Mouse (Mus musculus) kidney, postnatal 4 days (tissue): ENCODE data around the gene Fam186b.

Experiments
- DNase-seq, 2 experiments: peaks; one replicate each; pipeline ENCODE4 v3.0.0; 2021; ENCODE audit warnings: mixed read lengths in 2 of 2

The Fam186b gene

GRCm38 (mm10) chr15:99295484-99295981 is at the start of gene Fam186b:
Fam186b (minus strand) TSS chr15:99295888.
- DNase-seq, result peak; percentile 65 to 71

GRCm38 (mm10) chr15:99344961-99345360 is 49.3 kb upstream of the Fam186b start:
- DNase-seq, result no peak

- no peak for DNase-seq
Measured at GRCm38 (mm10) chr15:99344148-99344870, 48.6 kb upstream of the Fam186b start.

- DNase-seq, result peak; percentile 49 to 61
Measured at GRCm38 (mm10) chr15:99343414-99344147, 47.9 kb upstream of the Fam186b start.

GRCm38 (mm10) chr15:99342194-99342981 is 46.7 kb upstream of the Fam186b start:
- DNase-seq, result no peak

- DNase-seq, result no peak
Measured at GRCm38 (mm10) chr15:99341102-99341501, 45.4 kb upstream of the Fam186b start.

GRCm38 (mm10) chr15:99339669-99340068 is 44.0 kb upstream of the Fam186b start:
- DNase-seq, result no peak

GRCm38 (mm10) chr15:99338916-99339315 is 43.2 kb upstream of the Fam186b start:
- DNase-seq, result no peak

GRCm38 (mm10) chr15:99335801-99336320 is 40.2 kb upstream of the Fam186b start:
- DNase-seq, result no peak

- DNase-seq, result peak in 1 of 2 experiments; percentile 54
Measured at GRCm38 (mm10) chr15:99334500-99334899, 38.8 kb upstream of the Fam186b start.

- peak; percentile 76 to 81 for DNase-seq
Measured at GRCm38 (mm10) chr15:99333676-99334065, 38.0 kb upstream of the Fam186b start.

GRCm38 (mm10) chr15:99332921-99333675 is 37.4 kb upstream of the Fam186b start:
- DNase-seq, result peak; percentile 78 to 87

- peak in 1 of 2 experiments; percentile 36 for DNase-seq
Measured at GRCm38 (mm10) chr15:99332111-99332510, 36.4 kb upstream of the Fam186b start.

- DNase-seq, result no peak
Measured at GRCm38 (mm10) chr15:99331341-99331740, 35.7 kb upstream of the Fam186b start.

GRCm38 (mm10) chr15:99330324-99330723 is 34.6 kb upstream of the Fam186b start:
- DNase-seq, result no peak

GRCm38 (mm10) chr15:99328011-99328410 is 32.3 kb upstream of the Fam186b start:
- DNase-seq, result no peak

GRCm38 (mm10) chr15:99326959-99327358 is 31.3 kb upstream of the Fam186b start:
- peak; percentile 68 to 73 for DNase-seq

- DNase-seq, result peak in 1 of 2 experiments; percentile 46
Measured at GRCm38 (mm10) chr15:99326407-99326806, 30.7 kb upstream of the Fam186b start.

- no peak for DNase-seq
Measured at GRCm38 (mm10) chr15:99325598-99325997, 29.9 kb upstream of the Fam186b start.

GRCm38 (mm10) chr15:99324151-99324550 is 28.5 kb upstream of the Fam186b start:
- DNase-seq, result no peak

GRCm38 (mm10) chr15:99320978-99321377 is 25.3 kb upstream of the Fam186b start:
- no peak for DNase-seq

- no peak for DNase-seq
Measured at GRCm38 (mm10) chr15:99320168-99320674, 24.5 kb upstream of the Fam186b start.
